Mouse (Mus musculus): ENCODE measurements around the gene Tph1.

DNA sequence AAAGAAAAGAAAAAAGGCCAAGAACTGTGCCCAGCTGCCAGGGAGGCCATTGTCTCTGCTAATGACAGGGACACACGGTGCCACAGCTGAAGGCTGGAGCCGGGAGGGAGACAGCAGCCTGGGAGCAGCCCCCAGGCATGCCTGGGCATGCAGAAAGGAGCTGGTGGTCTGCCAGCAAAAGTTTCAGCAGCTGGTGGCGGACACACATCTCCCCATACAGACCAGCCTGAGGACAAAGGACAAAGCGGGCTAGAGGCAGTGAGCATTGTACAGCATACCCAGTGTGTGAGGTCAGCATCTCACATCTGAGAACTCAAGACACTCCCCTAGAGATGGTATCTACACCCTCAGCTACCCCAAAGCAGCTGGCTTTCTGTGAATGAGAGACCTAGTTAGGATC is 70.3 kb downstream of the Tph1 start:
- TF ChIP-seq CTCF (IDR thresholded peaks at IDR 0.05; ENCODE audit: borderline replicate concordance, insufficient read depth, low read length) = no peak
- no peak for TF ChIP-seq POLR2A (IDR thresholded peaks at IDR 0.05; ENCODE audit: low read depth, low read length)

All from embryonic fibroblast, embryonic 13.5 days (primary cell).